Mouse (Mus musculus): Measurements from ENCODE around the gene Pgap1. TPM values are rescaled to one million over a fixed set of nuclear protein-coding genes. Genes with fewer than 3 reads are reported as not detected.

Gene Pgap1
- polyA plus RNA-seq, 1 experiment from 2014 or later, result 29.8 TPM

GRCm38 (mm10) chr1:54438340-54439079, 119.0 kb downstream of the Pgap1 start, which contains the start of gene Gtf3c3:
Gtf3c3 (minus strand) TSS chr1:54438971.
- ATAC-seq, result peak; percentile 100
- Histone ChIP-seq H3K27ac (ENCODE audit: low read length) (no peak within 1 kb of the TSS), H3K4me2 (ENCODE audit: low read length) (peak within 1 kb of the TSS; percentile 93), H3K4me1 (ENCODE audit: control insufficient read depth, insufficient read depth, low read length) (peaks cover 20% of the 10 kb centered on the region), H3K9me3 (replicated peaks; ENCODE audit: control insufficient read depth, low read length, poor library complexity, severe bottlenecking) (no peaks in the 10 kb centered on the region), H3K4me3 (ENCODE audit: low read depth, low read length) (peak within 1 kb of the TSS; percentile 57), H3K9ac (ENCODE audit: low read depth, low read length) (peak within 1 kb of the TSS; percentile 67), H3K27me3 (ENCODE audit: control insufficient read depth, insufficient read depth, low read depth, low read length) (no peaks in the 10 kb centered on the region), H3K36me3 (ENCODE audit: control insufficient read depth, insufficient read depth, low read length) (no peaks in the 10 kb centered on the region; the same call in 1 of the 2 replicates)
- 2% methylated on average over 39 of the region's 39 CpGs for WGBS

Other genes with a start within 250 kb of the Pgap1 start
- 24.4 and 25.8 TPM in 2 replicates for gene Gtf3c3, start 118.7 kb downstream of the Pgap1 start, polyA plus RNA-seq (2015; fragmentation: Nextera tagmentation; extraction: Ambion mirVana)

Data from midbrain, embryonic 16.5 days (tissue).